ENCODE assay signal across 9 mouse cellular contexts in genomic region chr19:32760499-32760898, GRCm38 (mm10). TPM values are rescaled to one million over a fixed set of nuclear protein-coding genes. Genes with fewer than 3 reads are reported as not detected.
DNase-seq lines count a peak whose midpoint lies in the region; ATAC-seq and TF ChIP-seq lines count a peak whose summit lies in the region.
"Had no signal": no experiment of that assay in that cellular context is flagged by ENCODE, and none has a peak within 500 bp of the region (broad histone marks: within the 10 kb centered on the region; RNA-seq: fewer than 3 reads in every experiment).

No protein-coding gene starts in this region.

- no peak for ATAC-seq in forebrain, embryonic 14.5 days
- no peak for ATAC-seq in liver, embryonic 11.5 days (replicated peaks; ENCODE audit: low FRiP score)
- no peak for ATAC-seq in stomach, embryonic 14.5 days (ENCODE audit: insufficient number of reproducible peaks, insufficient read depth, low FRiP score, low read depth)

- H3K9ac ChIP-seq in forebrain, embryonic 14.5 days (ENCODE audit: low read length), result peak overlapping the region; percentile 22; the same call in 1 of the 2 replicates
- no peak overlapping the region for H3K9ac ChIP-seq in liver, embryonic 11.5 days (ENCODE audit: low read depth, low read length)
- H3K9ac ChIP-seq in stomach, embryonic 14.5 days (replicated peaks; ENCODE audit: low read depth, low read length), result 0 out of 2 replicates have a peak overlapping the region, but pooled peaks have one; percentile 18

- H3K36me3 ChIP-seq in spleen, adult 2 months (ENCODE audit: control insufficient read depth, insufficient read depth, low read length), result peaks cover 2% of the 10 kb centered on the region; the same call in 1 of the 2 replicates
- H3K36me3 ChIP-seq in forebrain, embryonic 14.5 days (ENCODE audit: control insufficient read depth, insufficient read depth, low read length), result no peaks in the 10 kb centered on the region
- no peaks in the 10 kb centered on the region for H3K36me3 ChIP-seq in liver, embryonic 11.5 days (ENCODE audit: control insufficient read depth, insufficient read depth, low read length)
- H3K36me3 ChIP-seq in stomach, embryonic 14.5 days (ENCODE audit: control insufficient read depth, insufficient read depth, low read length), result no peaks in the 10 kb centered on the region

- TF ChIP-seq POLR2A in spleen, adult 2 months (IDR thresholded peaks at IDR 0.05; ENCODE audit: low read depth, low read length), result no peak

- H3K4me1 ChIP-seq in spleen, adult 2 months (ENCODE audit: control insufficient read depth, insufficient read depth, insufficient read length), result peaks cover 8% of the 10 kb centered on the region
- H3K4me1 ChIP-seq in forebrain, embryonic 14.5 days (ENCODE audit: control insufficient read depth, insufficient read depth, low read length), result peaks cover 16% of the 10 kb centered on the region
- peaks cover 11% of the 10 kb centered on the region for H3K4me1 ChIP-seq in liver, embryonic 11.5 days (replicated peaks; ENCODE audit: control insufficient read depth, insufficient read depth, low read length)
- peaks cover 5% of the 10 kb centered on the region; the same call in 1 of the 2 replicates for H3K4me1 ChIP-seq in stomach, embryonic 14.5 days (ENCODE audit: control insufficient read depth, insufficient read depth, low read length)

- peak in 1 of 2 experiments; percentile 59 for DNase-seq in spleen, adult 2 months (ENCODE audit: low read depth in 1 of 2, low spot score in 2 of 2)
- DNase-seq in spleen, adult 12 weeks (ENCODE audit: low spot score), result no peak
- peak; percentile 28 for DNase-seq in forebrain, embryonic 14.5 days (ENCODE audit: low spot score)
- DNase-seq in liver, embryonic 11.5 days (ENCODE audit: low spot score), result no peak
- DNase-seq in urinary bladder, postnatal 25 days (ENCODE audit: low spot score), result no peak
- DNase-seq in retina, postnatal 1 day, result no peak
- DNase-seq in cerebellum, postnatal 25 days, result no peak

- peak overlapping the region; percentile 47 for H3K4me3 ChIP-seq in spleen, adult 2 months (ENCODE audit: extremely low read depth, insufficient read depth, insufficient read length)
- peak overlapping the region; percentile 98 for H3K4me3 ChIP-seq in forebrain, embryonic 14.5 days (ENCODE audit: low read depth, low read length)
- no peak overlapping the region; the same call in 1 of the 2 replicates for H3K4me3 ChIP-seq in liver, embryonic 11.5 days (ENCODE audit: low read depth, low read length)
- peak overlapping the region; percentile 99 for H3K4me3 ChIP-seq in stomach, embryonic 14.5 days (ENCODE audit: low read depth, low read length)
- H3K4me3 ChIP-seq: erythroblast, embryonic 14.5 days had no signal

- H3K27ac ChIP-seq in spleen, adult 2 months (ENCODE audit: insufficient read depth, low read length), result peak overlapping the region; percentile 20
- H3K27ac ChIP-seq in forebrain, embryonic 14.5 days (ENCODE audit: low read depth, low read length), result no peak overlapping the region
- H3K27ac ChIP-seq in liver, embryonic 11.5 days (ENCODE audit: low read depth, low read length), result no peak overlapping the region
- H3K27ac ChIP-seq in stomach, embryonic 14.5 days (ENCODE audit: low read length), result no peak overlapping the region

- 8% methylated on average over 6 of the region's 6 CpGs for WGBS in spleen, adult 2 months
- WGBS in forebrain, embryonic 14.5 days, result 33% methylated on average over 6 of the region's 6 CpGs
- 40% methylated on average over 6 of the region's 6 CpGs for WGBS in liver, embryonic 11.5 days
- 25% methylated on average over 6 of the region's 6 CpGs for WGBS in stomach, embryonic 14.5 days

- peak overlapping the region; percentile 89 for H3K4me2 ChIP-seq in forebrain, embryonic 14.5 days (ENCODE audit: low read length)
- peak overlapping the region; percentile 57 for H3K4me2 ChIP-seq in liver, embryonic 11.5 days
- peak overlapping the region; percentile 95 for H3K4me2 ChIP-seq in stomach, embryonic 14.5 days (replicated peaks; ENCODE audit: low read depth, low read length)

- TF ChIP-seq CTCF in spleen, adult 2 months (IDR thresholded peaks at IDR 0.05; ENCODE audit: extremely low read depth, insufficient read depth, insufficient read length, insufficient replicate concordance), result no peak

- no peaks in the 10 kb centered on the region for H3K27me3 ChIP-seq in spleen, adult 2 months (ENCODE audit: control insufficient read depth, insufficient read depth, low read length)
- no peaks in the 10 kb centered on the region for H3K27me3 ChIP-seq in forebrain, embryonic 14.5 days (replicated peaks; ENCODE audit: control insufficient read depth, insufficient read depth, low read length)
- no peaks in the 10 kb centered on the region for H3K27me3 ChIP-seq in liver, embryonic 11.5 days (replicated peaks; ENCODE audit: control insufficient read depth, insufficient read depth, low read length)
- no peaks in the 10 kb centered on the region for H3K27me3 ChIP-seq in stomach, embryonic 14.5 days (ENCODE audit: control insufficient read depth, insufficient read depth, low read length)

- H3K9me3 ChIP-seq in forebrain, embryonic 14.5 days (replicated peaks; ENCODE audit: control insufficient read depth, low read length), result no peaks in the 10 kb centered on the region
- H3K9me3 ChIP-seq in liver, embryonic 11.5 days (ENCODE audit: control insufficient read depth, low read length), result no peaks in the 10 kb centered on the region
- no peaks in the 10 kb centered on the region for H3K9me3 ChIP-seq in stomach, embryonic 14.5 days (ENCODE audit: control insufficient read depth, low read depth, low read length)

RNA-seq across cellular contexts. Expression of gene Pten, which starts 3.2 kb away (rescaled TPM):
- 13.1 and 23.6 TPM in 2 replicates for polyA plus RNA-seq in spleen, adult 2 months (2012; rRNA removed)
- 15.6 and 18.3 TPM in 2 replicates for polyA plus RNA-seq in forebrain, embryonic 14.5 days (2014; fragmentation: Nextera tagmentation; extraction: Ambion mirVana)
- 6.6 and 6.8 TPM in 2 replicates for polyA plus RNA-seq in liver, embryonic 11.5 days (2014; fragmentation: Nextera tagmentation; extraction: Ambion mirVana)
- 21.3 and 23.1 TPM in 2 replicates for polyA plus RNA-seq in stomach, embryonic 14.5 days (2014; fragmentation: Nextera tagmentation; extraction: Ambion mirVana)

RNA-seq across cellular contexts. Expression of gene Atad1, which starts 20.9 kb away (rescaled TPM):
- polyA plus RNA-seq in spleen, adult 2 months (2012; rRNA removed), result 3.5 and 5.1 TPM in 2 replicates
- polyA plus RNA-seq in forebrain, embryonic 14.5 days (2014; fragmentation: Nextera tagmentation; extraction: Ambion mirVana), result 139 and 143 TPM in 2 replicates
- polyA plus RNA-seq in liver, embryonic 11.5 days (2014; fragmentation: Nextera tagmentation; extraction: Ambion mirVana), result 58.3 and 58.6 TPM in 2 replicates
- 78.1 and 78.3 TPM in 2 replicates for polyA plus RNA-seq in stomach, embryonic 14.5 days (2014; fragmentation: Nextera tagmentation; extraction: Ambion mirVana)
